Mouse (Mus musculus): Measurements from ENCODE around the gene Lmf1. TPM values are rescaled to one million over a fixed set of nuclear protein-coding genes. Genes with fewer than 3 reads are reported as not detected.

The Lmf1 gene
- polyA plus RNA-seq, 1 experiment = 36.3 TPM

- H3ac ChIP-seq (ENCODE audit: control insufficient read depth, insufficient read length) = no peak overlapping the region
- no peaks in the 10 kb centered on the region for H3K79me2 ChIP-seq (ENCODE audit: control insufficient read depth, insufficient read depth)
- H3K4me3 ChIP-seq = no peak overlapping the region
- TF ChIP-seq SRF (IDR thresholded peaks at IDR 0.05; ENCODE audit: control insufficient read depth, insufficient read length, low read depth) = no peak
- TF ChIP-seq CEBPB (IDR thresholded peaks at IDR 0.05; ENCODE audit: insufficient read depth, poor library complexity, severe bottlenecking) = no peak
- no peak for TF ChIP-seq POLR2AphosphoS2 (IDR thresholded peaks at IDR 0.05; ENCODE audit: insufficient read length, low read depth)
- no peak for TF ChIP-seq MAX (IDR thresholded peaks at IDR 0.05; ENCODE audit: low read depth)
- no peak for TF ChIP-seq POLR2A (IDR thresholded peaks at IDR 0.05; ENCODE audit: insufficient read length, low read depth)
- no peak for TF ChIP-seq MYOG (IDR thresholded peaks at IDR 0.05; ENCODE audit: control insufficient read depth in 1 of 3, insufficient read depth in 1 of 3, insufficient read length in 2 of 3, low read depth in 2 of 3)
- TF ChIP-seq E2F4 (IDR thresholded peaks at IDR 0.05; ENCODE audit: insufficient read depth) = no peak
- no peak for TF ChIP-seq REST (IDR thresholded peaks at IDR 0.05; ENCODE audit: insufficient read depth, insufficient read length)
- no peak for TF ChIP-seq TCF3 (IDR thresholded peaks at IDR 0.05; ENCODE audit: insufficient read length, low read depth)
- no peak for TF ChIP-seq MYOD1 (IDR thresholded peaks at IDR 0.05; ENCODE audit: control insufficient read depth in 1 of 3, insufficient read length in 2 of 3, low read depth in 2 of 3)
- no peak for TF ChIP-seq USF1 (IDR thresholded peaks at IDR 0.05; ENCODE audit: low read depth)
- TF ChIP-seq TCF12 (IDR thresholded peaks at IDR 0.05; ENCODE audit: insufficient read depth, poor library complexity, severe bottlenecking) = no peak
- no peaks in the 10 kb centered on the region for H3K36me3 ChIP-seq (ENCODE audit: control insufficient read depth, insufficient read depth)
- no peak overlapping the region for H3K4me2 ChIP-seq (ENCODE audit: low read depth)
- H3K27me3 ChIP-seq (ENCODE audit: control insufficient read depth, insufficient read depth, insufficient read length) = no peaks in the 10 kb centered on the region
Measured at GRCm38 (mm10) chr17:25623935-25624334, 45.0 kb downstream of the Lmf1 start.

- no peaks in the 10 kb centered on the region for H3K36me3 ChIP-seq (ENCODE audit: control insufficient read depth, insufficient read depth)
- H3K4me3 ChIP-seq = no peak overlapping the region
- no peak overlapping the region for H3ac ChIP-seq (ENCODE audit: control insufficient read depth, insufficient read length)
- H3K79me2 ChIP-seq (ENCODE audit: control insufficient read depth, insufficient read depth) = no peaks in the 10 kb centered on the region
- TF ChIP-seq E2F4 (IDR thresholded peaks at IDR 0.05; ENCODE audit: insufficient read depth) = no peak
- TF ChIP-seq MYOG (IDR thresholded peaks at IDR 0.05; ENCODE audit: control insufficient read depth in 1 of 3, insufficient read depth in 1 of 3, insufficient read length in 2 of 3, low read depth in 2 of 3) = no peak
- TF ChIP-seq MYOD1 (IDR thresholded peaks at IDR 0.05; ENCODE audit: control insufficient read depth in 1 of 3, insufficient read length in 2 of 3, low read depth in 2 of 3) = no peak
- no peak for TF ChIP-seq POLR2AphosphoS2 (IDR thresholded peaks at IDR 0.05; ENCODE audit: insufficient read length, low read depth)
- no peak for TF ChIP-seq REST (IDR thresholded peaks at IDR 0.05; ENCODE audit: insufficient read depth, insufficient read length)
- TF ChIP-seq USF1 (IDR thresholded peaks at IDR 0.05; ENCODE audit: low read depth) = no peak
- no peak for TF ChIP-seq TCF12 (IDR thresholded peaks at IDR 0.05; ENCODE audit: insufficient read depth, poor library complexity, severe bottlenecking)
- TF ChIP-seq POLR2A (IDR thresholded peaks at IDR 0.05; ENCODE audit: insufficient read length, low read depth) = no peak
- no peak for TF ChIP-seq SRF (IDR thresholded peaks at IDR 0.05; ENCODE audit: control insufficient read depth, insufficient read length, low read depth)
- no peak for TF ChIP-seq CEBPB (IDR thresholded peaks at IDR 0.05; ENCODE audit: insufficient read depth, poor library complexity, severe bottlenecking)
- TF ChIP-seq MAX (IDR thresholded peaks at IDR 0.05; ENCODE audit: low read depth) = no peak
- TF ChIP-seq TCF3 (IDR thresholded peaks at IDR 0.05; ENCODE audit: insufficient read length, low read depth) = no peak
- no peaks in the 10 kb centered on the region for H3K27me3 ChIP-seq (ENCODE audit: control insufficient read depth, insufficient read depth, insufficient read length)
- no peak overlapping the region for H3K4me2 ChIP-seq (ENCODE audit: low read depth)
Measured at GRCm38 (mm10) chr17:25624446-25625119, 45.7 kb downstream of the Lmf1 start.

DNA sequence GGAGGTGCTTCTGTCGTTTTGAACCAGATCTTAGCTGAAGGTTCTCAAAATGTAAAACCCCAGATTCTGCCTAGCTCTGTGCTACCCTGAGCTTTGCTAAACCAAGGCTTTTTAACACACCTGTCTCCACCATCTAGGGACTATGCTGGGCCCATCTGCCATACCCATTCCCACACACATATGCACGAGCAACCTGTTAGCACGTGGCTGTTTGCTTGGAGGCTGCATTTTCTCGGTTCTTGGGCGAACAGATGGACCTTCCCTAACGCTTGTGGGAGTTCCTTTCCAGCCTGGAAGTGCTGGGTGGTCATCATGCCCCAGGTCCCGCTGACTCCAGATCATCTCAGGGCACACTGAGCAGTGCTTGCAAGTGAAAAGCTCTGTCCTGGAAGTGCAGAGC is 46.4 kb downstream of the Lmf1 start:
- no peak for TF ChIP-seq TCF3 (IDR thresholded peaks at IDR 0.05; ENCODE audit: insufficient read length, low read depth)
- TF ChIP-seq TCF12 (IDR thresholded peaks at IDR 0.05; ENCODE audit: insufficient read depth, poor library complexity, severe bottlenecking) = no peak
- TF ChIP-seq USF1 (IDR thresholded peaks at IDR 0.05; ENCODE audit: low read depth) = no peak
- TF ChIP-seq SRF (IDR thresholded peaks at IDR 0.05; ENCODE audit: control insufficient read depth, insufficient read length, low read depth) = no peak
- TF ChIP-seq MAX (IDR thresholded peaks at IDR 0.05; ENCODE audit: low read depth) = no peak
- TF ChIP-seq MYOG (IDR thresholded peaks at IDR 0.05; ENCODE audit: control insufficient read depth in 1 of 3, insufficient read depth in 1 of 3, insufficient read length in 2 of 3, low read depth in 2 of 3) = no peak
- no peak for TF ChIP-seq CEBPB (IDR thresholded peaks at IDR 0.05; ENCODE audit: insufficient read depth, poor library complexity, severe bottlenecking)
- no peak for TF ChIP-seq POLR2A (IDR thresholded peaks at IDR 0.05; ENCODE audit: insufficient read length, low read depth)
- no peak for TF ChIP-seq REST (IDR thresholded peaks at IDR 0.05; ENCODE audit: insufficient read depth, insufficient read length)
- no peak for TF ChIP-seq POLR2AphosphoS2 (IDR thresholded peaks at IDR 0.05; ENCODE audit: insufficient read length, low read depth)
- TF ChIP-seq MYOD1 (IDR thresholded peaks at IDR 0.05; ENCODE audit: control insufficient read depth in 1 of 3, insufficient read length in 2 of 3, low read depth in 2 of 3) = no peak
- TF ChIP-seq E2F4 (IDR thresholded peaks at IDR 0.05; ENCODE audit: insufficient read depth) = no peak
- Histone ChIP-seq H3K27me3 (ENCODE audit: control insufficient read depth, insufficient read depth, insufficient read length) (no peaks in the 10 kb centered on the region), H3ac (ENCODE audit: control insufficient read depth, insufficient read length) (no peak overlapping the region), H3K4me2 (ENCODE audit: low read depth) (no peak overlapping the region), H3K79me2 (ENCODE audit: control insufficient read depth, insufficient read depth) (no peaks in the 10 kb centered on the region), H3K4me3 (no peak overlapping the region), H3K36me3 (ENCODE audit: control insufficient read depth, insufficient read depth) (no peaks in the 10 kb centered on the region)

DNA sequence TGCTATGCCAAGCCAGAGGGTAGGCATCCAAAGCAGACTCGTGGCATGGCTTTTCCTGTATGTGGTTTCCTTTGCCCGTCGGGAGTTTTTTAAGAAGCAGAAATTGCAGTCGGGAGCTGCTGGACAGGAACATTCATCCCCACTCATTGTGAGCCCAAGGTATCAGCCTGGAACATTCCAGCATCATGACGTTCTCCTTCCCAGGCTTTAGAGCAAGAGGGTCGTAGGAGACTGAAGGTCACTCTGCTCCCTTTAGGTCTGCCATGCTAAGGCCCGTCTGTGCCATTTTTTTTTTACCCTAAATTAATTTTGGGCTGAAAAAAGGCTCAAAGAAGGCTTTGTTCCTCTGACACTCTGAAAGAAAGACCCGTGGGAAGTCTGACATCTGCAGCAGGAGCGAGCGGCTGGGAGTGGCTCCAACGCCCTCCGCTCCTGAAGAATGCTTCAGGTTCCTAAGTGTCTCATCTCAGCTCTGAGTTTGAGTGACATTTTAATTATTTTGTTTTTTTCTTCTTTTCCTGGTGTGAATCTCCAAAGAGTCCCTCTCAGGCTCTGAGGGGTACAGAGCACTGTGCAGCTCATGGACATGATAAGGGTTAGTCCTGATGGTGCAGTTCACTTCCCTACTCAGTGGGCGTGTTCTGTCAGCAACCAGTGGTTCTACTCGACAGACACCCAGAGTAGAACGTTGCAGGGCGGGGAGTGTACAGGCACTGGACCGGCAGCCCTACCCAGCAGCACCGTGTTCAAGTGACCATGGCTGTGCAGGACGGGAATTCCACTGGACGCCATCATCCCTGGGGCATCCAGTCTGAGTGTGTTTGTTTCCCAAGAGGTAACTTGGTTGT is 47.5 kb downstream of the Lmf1 start:
- Histone ChIP-seq H3K27me3 (ENCODE audit: control insufficient read depth, insufficient read depth, insufficient read length) (no peaks in the 10 kb centered on the region), H3K36me3 (ENCODE audit: control insufficient read depth, insufficient read depth) (no peaks in the 10 kb centered on the region), H3ac (ENCODE audit: control insufficient read depth, insufficient read length) (no peak overlapping the region), H3K79me2 (ENCODE audit: control insufficient read depth, insufficient read depth) (no peaks in the 10 kb centered on the region), H3K4me3 (no peak overlapping the region), H3K4me2 (ENCODE audit: low read depth) (no peak overlapping the region)
- no peak for TF ChIP-seq CEBPB (IDR thresholded peaks at IDR 0.05; ENCODE audit: insufficient read depth, poor library complexity, severe bottlenecking)
- TF ChIP-seq E2F4 (IDR thresholded peaks at IDR 0.05; ENCODE audit: insufficient read depth) = no peak
- TF ChIP-seq REST (IDR thresholded peaks at IDR 0.05; ENCODE audit: insufficient read depth, insufficient read length) = no peak
- no peak for TF ChIP-seq TCF3 (IDR thresholded peaks at IDR 0.05; ENCODE audit: insufficient read length, low read depth)
- no peak for TF ChIP-seq TCF12 (IDR thresholded peaks at IDR 0.05; ENCODE audit: insufficient read depth, poor library complexity, severe bottlenecking)
- no peak for TF ChIP-seq SRF (IDR thresholded peaks at IDR 0.05; ENCODE audit: control insufficient read depth, insufficient read length, low read depth)
- TF ChIP-seq MAX (IDR thresholded peaks at IDR 0.05; ENCODE audit: low read depth) = no peak
- no peak for TF ChIP-seq POLR2AphosphoS2 (IDR thresholded peaks at IDR 0.05; ENCODE audit: insufficient read length, low read depth)
- no peak for TF ChIP-seq MYOG (IDR thresholded peaks at IDR 0.05; ENCODE audit: control insufficient read depth in 1 of 3, insufficient read depth in 1 of 3, insufficient read length in 2 of 3, low read depth in 2 of 3)
- no peak for TF ChIP-seq MYOD1 (IDR thresholded peaks at IDR 0.05; ENCODE audit: control insufficient read depth in 1 of 3, insufficient read length in 2 of 3, low read depth in 2 of 3)
- TF ChIP-seq USF1 (IDR thresholded peaks at IDR 0.05; ENCODE audit: low read depth) = no peak
- TF ChIP-seq POLR2A (IDR thresholded peaks at IDR 0.05; ENCODE audit: insufficient read length, low read depth) = no peak
